Mouse (Mus musculus): ENCODE data around the gene Lcn2.
A peak's percentile ranks its signal among the peaks of the same experiment; 100 is the strongest.

The Lcn2 gene

GRCm38 (mm10) chr2:32413936-32414335 lies 25.9 kb upstream of the Lcn2 start:
- no peak for DNase-seq (ENCODE audit: low read depth, low spot score)

- no peak for DNase-seq (ENCODE audit: low read depth, low spot score)
These were observed 24.9 kb upstream of the Lcn2 start for GRCm38 (mm10) chr2:32412742-32413531.

DNA sequence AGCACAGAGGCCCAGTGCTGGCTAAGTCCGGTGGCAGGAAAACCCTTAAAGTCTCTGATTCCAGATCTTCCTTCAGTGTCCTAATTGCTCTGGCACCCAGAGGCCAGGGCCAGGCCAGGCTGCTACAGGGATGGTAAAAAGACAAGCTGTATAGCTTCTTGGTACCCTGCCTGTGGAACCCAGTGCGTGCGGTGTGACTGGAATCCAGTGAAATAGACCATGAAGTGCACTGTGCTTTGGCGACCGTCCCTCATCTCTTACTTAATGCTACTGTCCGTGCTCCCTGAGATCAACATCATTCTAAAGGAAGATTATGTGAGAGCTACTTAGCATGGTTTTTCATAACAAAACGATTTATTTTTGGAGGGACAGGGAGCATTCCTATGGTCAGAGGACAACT lies 23.4 kb upstream of the Lcn2 start:
- DNase-seq (ENCODE audit: low read depth, low spot score): no peak

GRCm38 (mm10) chr2:32408429-32409424 lies 20.7 kb upstream of the Lcn2 start:
- no peak for DNase-seq (ENCODE audit: low read depth, low spot score)

- DNase-seq (ENCODE audit: low read depth, low spot score): no peak
These were observed 19.2 kb upstream of the Lcn2 start for GRCm38 (mm10) chr2:32407144-32407824.

DNA sequence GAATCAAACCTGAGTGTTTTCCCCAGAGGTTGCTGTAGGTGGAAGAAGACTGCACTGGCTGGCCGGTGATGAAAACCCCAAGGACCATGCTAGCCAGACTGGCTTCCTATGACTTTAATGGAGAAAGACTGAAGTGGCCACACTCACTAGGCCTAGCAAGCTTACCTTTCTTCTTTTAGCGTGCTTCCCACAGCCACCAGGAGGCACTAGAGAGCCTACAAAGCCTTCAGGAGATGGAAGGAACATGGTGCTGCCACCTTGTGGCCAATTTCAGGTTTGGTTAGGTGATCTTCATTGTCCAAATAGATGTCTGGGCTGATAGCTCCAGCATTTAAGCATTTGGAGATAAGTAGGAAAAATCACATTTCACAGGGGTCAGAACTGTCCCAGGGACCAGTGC lies 16.6 kb upstream of the Lcn2 start:
- DNase-seq (ENCODE audit: low read depth, low spot score): peak; percentile 99

GRCm38 (mm10) chr2:32396695-32397094 lies 8.6 kb upstream of the Lcn2 start:
- DNase-seq (ENCODE audit: low read depth, low spot score): no peak

DNA sequence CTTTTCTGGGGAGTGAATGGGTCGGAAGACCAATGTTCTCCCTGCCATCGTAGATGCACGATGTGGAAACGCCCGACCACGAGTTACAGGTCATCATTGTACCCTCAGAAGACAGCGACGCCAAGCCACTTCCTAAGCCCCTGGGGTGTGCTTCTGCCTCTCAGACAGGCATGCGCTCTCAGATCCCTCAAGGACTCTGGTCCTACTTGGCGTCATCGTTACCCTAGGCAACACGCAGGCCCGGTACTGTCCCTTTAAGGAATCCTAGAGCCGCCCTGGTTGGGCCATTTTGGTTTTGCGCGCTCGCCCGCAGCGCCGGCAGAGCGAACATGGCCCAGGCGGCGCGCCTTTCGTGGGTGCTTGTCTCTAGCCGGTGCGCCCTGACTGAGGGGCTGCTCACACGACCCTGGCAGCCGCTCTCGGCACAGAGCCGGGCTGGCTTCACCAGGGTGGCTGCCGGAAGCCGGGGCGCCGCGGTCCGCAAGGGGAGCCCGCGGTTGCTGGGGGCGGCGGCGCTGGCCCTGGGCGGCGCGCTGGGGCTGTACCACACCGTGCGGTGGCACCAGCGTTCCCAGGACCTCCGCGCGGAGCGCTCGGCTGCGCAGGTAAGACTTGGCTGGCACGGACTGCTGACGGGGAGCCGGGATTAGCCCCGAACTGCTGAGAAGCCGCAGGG lies 8.0 kb upstream of the Lcn2 start:
- DNase-seq (ENCODE audit: low read depth, low spot score): peak; percentile 98

- peak; percentile 97 for DNase-seq (ENCODE audit: low read depth, low spot score)
These were observed 7.5 kb upstream of the Lcn2 start, which contains the start of gene Ptges2 for GRCm38 (mm10) chr2:32395484-32395945. Gene Ptges2 (plus strand): TSS chr2:32395896.

- DNase-seq (ENCODE audit: low read depth, low spot score): peak; percentile 61
These were observed 6.9 kb upstream of the Lcn2 start for GRCm38 (mm10) chr2:32394973-32395372.

- no peak for DNase-seq (ENCODE audit: low read depth, low spot score)
These were observed 4.0 kb upstream of the Lcn2 start for GRCm38 (mm10) chr2:32392063-32392462.

DNA sequence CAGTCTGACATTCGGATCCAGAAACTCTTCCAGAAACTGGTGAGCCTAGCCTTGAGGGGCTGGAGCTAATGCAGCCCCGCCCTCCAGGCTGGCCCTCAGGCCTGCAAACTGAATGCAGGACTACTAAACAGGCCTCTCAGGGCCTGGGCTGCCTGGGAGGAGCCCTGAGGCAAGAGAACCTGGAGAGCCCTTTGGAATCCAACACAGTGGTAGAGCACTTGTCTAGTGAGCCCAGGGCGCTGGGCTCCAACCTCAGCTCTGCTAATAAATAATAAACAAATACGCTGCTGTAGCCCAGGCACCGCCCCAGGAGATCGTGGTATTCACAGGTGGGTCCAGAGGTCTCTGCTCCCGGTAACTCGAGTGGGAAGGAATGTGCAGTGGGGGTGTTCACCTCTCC lies 2.8 kb upstream of the Lcn2 start:
- DNase-seq (ENCODE audit: low read depth, low spot score): no peak

- DNase-seq (ENCODE audit: low read depth, low spot score): no peak
These were observed 1.1 kb upstream of the Lcn2 start for GRCm38 (mm10) chr2:32389157-32389556.

GRCm38 (mm10) chr2:32382689-32383088 lies 5.4 kb downstream of the Lcn2 start:
- DNase-seq (ENCODE audit: low read depth, low spot score): peak; percentile 69

DNA sequence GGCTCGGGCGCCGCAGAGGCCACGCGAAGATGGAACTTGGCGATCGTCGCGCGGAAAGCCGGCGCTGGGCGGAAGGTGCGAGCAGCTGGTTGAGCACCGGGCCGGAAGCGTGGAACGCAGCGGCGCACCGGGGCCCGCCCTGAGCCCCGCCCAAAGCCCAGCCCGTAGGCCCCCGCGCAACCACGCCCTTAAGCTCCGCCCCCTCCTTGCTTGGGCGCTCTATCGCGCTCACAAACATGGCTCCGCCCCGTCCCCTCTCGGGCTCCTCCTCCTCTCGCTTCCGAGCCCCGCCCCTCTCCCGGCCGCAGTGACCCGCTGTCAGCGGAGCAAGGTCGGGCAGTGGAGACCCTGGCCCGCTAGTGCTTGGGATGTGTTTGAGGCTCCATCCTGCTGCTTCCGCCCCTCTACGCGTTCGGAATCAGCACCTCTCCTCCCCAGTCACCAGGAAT lies 6.3 kb downstream of the Lcn2 start, which contains the start of gene 1110008P14Rik:
Gene 1110008P14Rik (minus strand): TSS at position 164 of the 449 bp plus-strand sequence.
- DNase-seq (ENCODE audit: low read depth, low spot score): peak; percentile 97

DNA sequence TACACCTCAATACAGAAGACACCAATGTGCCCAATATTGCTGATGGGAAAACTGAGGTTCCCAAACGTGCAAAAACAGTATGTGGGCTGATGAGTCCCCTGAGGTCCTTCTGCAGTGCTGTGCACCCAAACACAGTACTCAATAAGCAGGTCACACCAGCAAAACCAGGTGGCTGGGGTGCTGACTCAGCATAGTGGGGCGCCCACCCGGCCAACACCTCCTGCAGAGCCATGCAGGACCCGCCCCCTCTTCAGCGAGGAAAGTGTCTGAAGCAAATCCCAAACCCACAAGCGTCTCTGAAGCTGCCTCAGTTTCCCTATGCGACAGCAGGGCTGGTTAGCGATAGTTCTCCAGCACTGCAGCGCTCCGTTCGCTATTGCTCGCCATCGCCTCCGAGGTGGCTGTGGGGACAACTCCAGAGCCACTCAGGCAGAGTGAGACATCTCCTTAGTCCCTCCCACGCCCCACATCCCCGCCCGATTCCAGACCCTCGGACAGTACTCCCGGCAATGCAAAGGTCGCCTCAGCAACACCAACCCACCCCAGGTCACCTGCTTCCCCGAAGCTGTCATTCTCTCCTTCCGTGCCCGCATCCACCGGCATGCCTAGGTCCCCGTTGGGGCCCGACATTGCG lies 6.8 kb downstream of the Lcn2 start:
- DNase-seq (ENCODE audit: low read depth, low spot score): peak; percentile 48

DNA sequence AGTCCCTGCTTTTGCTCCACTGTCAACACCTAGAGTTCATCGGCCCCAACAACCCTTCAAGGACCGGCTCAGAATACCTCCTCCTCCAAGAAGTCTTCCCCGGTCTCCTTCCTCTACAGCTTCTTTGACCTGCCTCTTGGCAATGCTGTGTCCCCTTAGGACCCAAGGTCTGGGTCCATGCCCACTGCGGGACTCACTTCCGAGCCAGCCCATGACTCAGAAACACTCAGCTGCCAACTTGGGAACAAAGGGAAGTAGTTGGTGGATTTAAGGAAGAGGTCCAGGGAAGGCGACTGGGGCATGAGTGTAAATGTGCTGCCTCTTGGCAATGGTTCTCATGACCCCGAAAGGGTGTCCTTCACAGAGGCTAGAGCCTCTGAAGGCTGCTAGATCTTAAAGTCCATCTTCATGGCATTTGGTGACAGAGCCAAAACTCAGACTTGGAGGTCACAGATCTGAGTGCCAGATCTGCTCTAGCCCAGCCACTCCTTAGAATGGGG lies 8.0 kb downstream of the Lcn2 start:
- DNase-seq (ENCODE audit: low read depth, low spot score): no peak

- DNase-seq (ENCODE audit: low read depth, low spot score): peak; percentile 77
These were observed 11.1 kb downstream of the Lcn2 start for GRCm38 (mm10) chr2:32376963-32377362.

DNA sequence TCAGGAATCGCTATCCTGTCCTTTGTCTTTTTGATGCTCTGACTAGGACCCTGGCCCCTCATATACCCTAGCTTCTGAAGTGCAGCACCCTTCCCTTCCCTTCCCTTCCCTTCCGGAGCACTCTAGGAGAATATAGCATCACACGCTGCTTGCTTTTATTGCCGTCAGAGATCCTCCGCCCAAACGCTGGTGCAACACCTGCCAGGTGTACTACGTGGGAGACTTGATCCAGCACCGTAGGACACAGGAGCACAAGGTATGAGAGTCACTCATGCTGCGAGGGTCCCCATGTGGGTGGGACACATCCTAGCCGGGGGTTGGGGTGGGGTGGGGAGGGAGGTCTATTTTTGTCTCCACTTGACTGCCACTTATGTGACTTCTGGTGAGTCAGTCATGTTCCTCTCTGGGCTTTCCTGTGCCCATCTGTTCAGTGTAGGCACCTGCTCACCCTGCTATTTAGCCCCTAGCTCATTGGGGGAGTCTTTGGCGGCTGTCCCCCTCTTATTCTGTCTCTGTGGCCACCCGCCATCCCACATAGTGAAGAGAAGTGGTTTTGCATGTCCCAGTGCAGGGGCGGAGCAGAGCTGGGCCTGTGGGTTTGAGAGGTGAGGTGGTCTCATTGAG lies 12.6 kb downstream of the Lcn2 start:
- peak; percentile 74 for DNase-seq (ENCODE audit: low read depth, low spot score)

GRCm38 (mm10) chr2:32374191-32374590 lies 13.9 kb downstream of the Lcn2 start:
- no peak for DNase-seq (ENCODE audit: low read depth, low spot score)

Data from brain, adult 2 months (tissue).